Mouse (Mus musculus): ENCODE data around the gene Nat8f1. TPM values are rescaled to one million over a fixed set of nuclear protein-coding genes. Genes with fewer than 3 reads are reported as not detected.
"Not testable (repeated sequence)": the region's sequence is repeated elsewhere in the genome, so short reads cannot be mapped to it uniquely, and the experiment has no call there.

Nat8f1 gene
- polyA plus RNA-seq (2015; fragmentation: Nextera tagmentation; extraction: Ambion mirVana), result 165 and 182 TPM in 2 replicates

DNA sequence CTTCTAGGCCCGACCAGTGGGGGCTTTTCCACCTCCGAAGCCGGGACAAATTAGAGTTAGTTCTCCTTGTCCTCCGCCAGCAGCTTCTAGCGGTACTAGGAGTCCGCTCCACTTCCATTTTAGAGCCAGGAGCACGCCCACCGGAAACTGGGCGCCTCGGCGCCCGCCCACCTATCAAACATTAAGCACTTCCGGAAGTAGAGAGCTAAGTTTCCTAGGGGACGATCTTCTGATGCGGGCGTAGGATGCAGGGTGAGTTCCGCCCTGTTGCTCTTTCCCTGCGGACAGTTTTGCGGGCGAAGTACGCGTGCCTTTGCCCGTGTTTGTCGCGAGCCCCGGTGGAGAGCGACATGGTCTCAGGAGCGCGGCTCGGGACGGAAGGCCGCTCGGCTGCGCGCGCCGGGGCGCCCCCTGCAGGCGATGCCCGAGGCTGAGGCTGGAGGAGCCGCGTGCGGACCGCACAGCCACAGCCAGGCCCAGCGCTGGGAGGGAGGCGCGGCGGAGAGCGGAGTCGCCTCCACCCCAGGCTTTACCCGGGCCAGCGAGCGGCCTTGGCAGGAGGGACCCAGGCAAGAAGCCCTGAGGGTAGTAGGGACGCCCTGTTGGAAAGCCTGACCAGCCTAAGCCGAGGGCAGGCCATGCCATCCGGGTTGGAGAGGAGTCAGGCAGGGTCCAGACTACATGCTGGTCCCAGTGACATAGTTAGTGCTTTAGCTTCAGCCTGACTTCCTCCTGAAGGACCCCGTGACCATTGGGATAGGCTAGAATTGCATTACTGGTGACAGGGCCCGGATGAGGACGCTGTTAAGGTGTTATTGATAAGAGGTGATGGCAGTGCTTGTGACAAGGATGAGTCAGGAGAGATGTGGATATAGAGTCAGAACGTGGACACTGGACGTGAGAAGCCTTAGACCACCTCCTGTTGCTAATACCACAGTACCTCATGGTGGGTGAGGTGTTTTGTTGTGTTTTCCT lies at the start of gene Nat8f1:
Gene Nat8f1, minus strand, starts transcription at position 149 of the 975 bp plus-strand sequence.
- H3K36me3 ChIP-seq (ENCODE audit: insufficient read depth, low read length); H3K27me3 ChIP-seq (ENCODE audit: insufficient read depth, low read length); H3K4me1 ChIP-seq (replicated peaks; ENCODE audit: insufficient read depth, low read length); H3K9me3 ChIP-seq (replicated peaks; ENCODE audit: low read length): not testable (repeated sequence)
- ATAC-seq (replicated peaks; ENCODE audit: low FRiP score, low read depth) (peak; percentile 94), DNase-seq (ENCODE audit: low spot score) (peak; percentile 97)
- H3K9ac ChIP-seq (ENCODE audit: low read depth, low read length), result peak within 1 kb of the TSS; percentile 51
- peak within 1 kb of the TSS; percentile 65 for H3K4me2 ChIP-seq (ENCODE audit: low read length)
- peak within 1 kb of the TSS; percentile 94 for H3K27ac ChIP-seq
- peak; percentile 62 for TF ChIP-seq CTCF (IDR thresholded peaks at IDR 0.05; ENCODE audit: low read depth)
- peak within 1 kb of the TSS; percentile 43 for H3K4me3 ChIP-seq (replicated peaks; ENCODE audit: low read depth, low read length)
- WGBS, result under 1% methylated on average over 56 of the region's 61 CpGs

DNA sequence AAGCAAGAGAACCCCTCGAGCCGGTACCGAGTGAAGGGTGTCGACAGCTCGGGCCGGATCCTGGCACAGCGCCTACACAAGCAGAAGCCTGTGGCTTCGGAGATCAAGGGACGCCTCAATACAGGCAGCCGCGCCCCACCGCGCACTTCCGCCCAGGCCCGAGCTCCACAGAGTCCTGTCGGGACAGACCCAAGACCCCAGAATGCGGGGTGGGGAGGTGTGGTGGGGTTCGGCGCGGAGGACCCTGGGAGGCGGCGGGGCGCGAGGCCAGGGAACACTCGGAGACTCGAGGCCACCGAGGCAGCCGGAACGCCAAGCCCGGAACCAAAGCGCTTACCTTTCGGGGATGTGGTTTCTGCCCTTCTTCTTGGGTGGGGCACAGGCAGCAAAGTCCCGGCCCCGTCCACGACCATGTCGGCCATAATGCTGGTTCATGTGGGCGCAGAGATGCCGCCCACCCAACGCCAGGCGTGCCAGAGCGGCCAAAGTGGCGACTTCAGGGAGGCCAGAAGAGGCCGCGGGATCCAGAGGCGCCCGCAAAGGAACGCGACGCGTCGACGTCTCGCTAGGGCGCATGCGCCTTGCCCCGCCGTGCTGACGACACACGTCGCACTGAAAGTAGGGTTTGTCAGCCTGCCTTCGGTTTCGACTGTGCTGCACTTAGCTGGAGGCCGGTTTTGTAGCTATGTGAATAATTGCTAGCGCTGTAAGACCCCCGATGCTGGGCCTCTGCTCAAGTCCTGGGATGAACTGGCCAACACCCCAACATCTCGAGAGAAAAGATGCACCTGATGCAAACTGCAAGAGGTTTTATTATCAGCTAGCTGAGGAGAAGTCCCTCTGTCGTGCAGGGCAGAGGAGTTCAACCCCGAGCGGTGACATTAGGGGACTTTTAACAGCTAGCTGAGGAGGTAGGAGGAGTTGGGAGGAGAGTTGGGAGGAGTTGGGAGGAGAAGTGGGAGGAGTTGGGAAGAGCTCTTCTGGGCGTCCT lies 45.9 kb upstream of the Nat8f1 start, which contains the start of gene Dusp11:
Gene Dusp11, minus strand, starts transcription at position 567 of the 991 bp plus-strand sequence.
- H3K9me3 ChIP-seq (replicated peaks; ENCODE audit: low read length), result no peaks in the 10 kb centered on the region
- 0 out of 2 replicates have a peak, but pooled peaks have one; percentile 10 for TF ChIP-seq CTCF (IDR thresholded peaks at IDR 0.05; ENCODE audit: low read depth)
- H3K4me1 ChIP-seq (replicated peaks; ENCODE audit: insufficient read depth, low read length), result peaks cover 5% of the 10 kb centered on the region; the same call in 1 of the 2 replicates
- H3K4me3 ChIP-seq (replicated peaks; ENCODE audit: low read depth, low read length), result peak within 1 kb of the TSS; percentile 65
- H3K4me2 ChIP-seq (ENCODE audit: low read length), result peak within 1 kb of the TSS; percentile 62
- 0 out of 2 replicates have a peak, but pooled peaks cover 6% of the 10 kb centered on the region for H3K36me3 ChIP-seq (ENCODE audit: insufficient read depth, low read length)
- peak; percentile 93 for ATAC-seq (replicated peaks; ENCODE audit: low FRiP score, low read depth)
- no peaks in the 10 kb centered on the region for H3K27me3 ChIP-seq (ENCODE audit: insufficient read depth, low read length)
- H3K27ac ChIP-seq, result peak within 1 kb of the TSS; percentile 98
- peak; percentile 95 for DNase-seq (ENCODE audit: low spot score)
- WGBS, result under 1% methylated on average over 70 of the region's 70 CpGs
- peak within 1 kb of the TSS; percentile 90 for H3K9ac ChIP-seq (ENCODE audit: low read depth, low read length)

DNA sequence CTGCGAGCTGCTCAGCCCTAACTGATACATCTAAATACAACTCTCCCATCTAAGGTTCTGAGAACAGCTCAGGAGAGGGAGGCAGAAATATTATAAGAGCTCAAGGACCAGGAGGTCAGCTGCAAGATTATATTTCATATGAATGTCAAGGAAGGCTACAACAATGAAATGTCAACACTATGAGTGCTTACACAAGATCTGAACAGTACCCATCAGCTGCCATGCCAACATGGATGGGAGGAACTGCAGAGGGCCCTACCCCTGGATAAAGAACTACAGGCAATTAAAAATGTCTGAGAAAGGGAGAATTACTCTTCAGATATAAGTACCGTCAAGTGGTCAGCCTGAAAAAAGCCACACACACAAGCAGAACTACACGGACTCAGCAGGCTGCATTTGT lies 42.1 kb upstream of the Nat8f1 start:
- ATAC-seq (replicated peaks; ENCODE audit: low FRiP score, low read depth) (no peak), DNase-seq (ENCODE audit: low spot score) (no peak)
- TF ChIP-seq CTCF (IDR thresholded peaks at IDR 0.05; ENCODE audit: low read depth), result no peak
- WGBS, result 82% methylated on average over 3 of the region's 3 CpGs
- Histone ChIP-seq H3K27me3 (ENCODE audit: insufficient read depth, low read length) (no peaks in the 10 kb centered on the region), H3K9ac (ENCODE audit: low read depth, low read length) (no peak overlapping the region), H3K4me1 (replicated peaks; ENCODE audit: insufficient read depth, low read length) (peaks cover 5% of the 10 kb centered on the region; the same call in 1 of the 2 replicates), H3K9me3 (replicated peaks; ENCODE audit: low read length) (no peaks in the 10 kb centered on the region), H3K36me3 (ENCODE audit: insufficient read depth, low read length) (peaks cover 34% of the 10 kb centered on the region), H3K27ac (no peak overlapping the region), H3K4me2 (ENCODE audit: low read length) (no peak overlapping the region), H3K4me3 (replicated peaks; ENCODE audit: low read depth, low read length) (no peak overlapping the region)

DNA sequence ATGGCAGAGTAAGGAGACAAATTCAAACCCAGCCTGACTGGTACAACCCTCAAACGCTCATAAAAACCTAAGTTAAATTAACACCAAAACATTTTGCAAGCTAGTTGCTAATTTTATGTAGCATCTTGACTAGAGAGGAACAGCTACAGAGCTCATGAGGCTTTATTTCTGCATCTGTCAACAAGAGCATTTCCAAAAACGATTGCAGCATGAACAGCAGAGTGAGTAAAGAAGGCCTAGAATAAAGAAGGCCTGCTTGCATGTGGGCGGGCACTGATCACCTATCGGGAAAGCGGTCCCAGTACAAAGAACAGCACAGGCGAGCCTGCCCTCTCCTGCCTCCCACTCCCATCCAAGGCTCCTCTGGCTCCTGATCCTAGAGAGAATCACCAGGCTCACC lies 33.1 kb upstream of the Nat8f1 start:
- 87% methylated on average over 6 of the region's 6 CpGs for WGBS
- Histone ChIP-seq H3K27me3 (ENCODE audit: insufficient read depth, low read length) (no peaks in the 10 kb centered on the region), H3K9me3 (replicated peaks; ENCODE audit: low read length) (no peaks in the 10 kb centered on the region), H3K27ac (no peak overlapping the region), H3K4me1 (replicated peaks; ENCODE audit: insufficient read depth, low read length) (no peaks in the 10 kb centered on the region), H3K36me3 (ENCODE audit: insufficient read depth, low read length) (peaks cover 86% of the 10 kb centered on the region), H3K9ac (ENCODE audit: low read depth, low read length) (no peak overlapping the region), H3K4me2 (ENCODE audit: low read length) (no peak overlapping the region), H3K4me3 (replicated peaks; ENCODE audit: low read depth, low read length) (no peak overlapping the region)
- ATAC-seq (replicated peaks; ENCODE audit: low FRiP score, low read depth) (no peak), DNase-seq (ENCODE audit: low spot score) (no peak)
- TF ChIP-seq CTCF (IDR thresholded peaks at IDR 0.05; ENCODE audit: low read depth), result no peak

DNA sequence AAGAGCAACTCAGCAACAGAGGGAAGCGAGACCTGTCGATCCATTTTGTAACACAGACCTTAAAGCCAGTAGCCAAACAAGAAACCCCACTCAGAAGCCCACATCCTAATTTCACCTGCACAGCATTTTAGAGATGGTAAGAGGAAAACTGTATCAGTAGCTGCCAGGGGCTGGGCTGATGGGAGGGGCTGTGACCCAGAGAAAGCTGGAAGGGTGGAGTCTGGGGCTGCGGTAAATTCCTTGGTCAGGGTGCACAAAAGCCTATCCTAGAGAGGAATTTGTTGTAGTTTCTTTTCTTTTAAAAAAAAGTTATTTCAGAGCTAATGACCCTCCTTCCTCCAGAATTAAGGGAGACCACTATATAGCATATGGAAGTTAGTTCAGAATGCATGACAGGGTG lies 27.0 kb upstream of the Nat8f1 start:
- WGBS, result 94% methylated on average over 3 of the region's 3 CpGs
- Histone ChIP-seq H3K9ac (ENCODE audit: low read depth, low read length) (no peak overlapping the region), H3K9me3 (replicated peaks; ENCODE audit: low read length) (no peaks in the 10 kb centered on the region), H3K36me3 (ENCODE audit: insufficient read depth, low read length) (peaks cover 41% of the 10 kb centered on the region), H3K4me2 (ENCODE audit: low read length) (no peak overlapping the region), H3K4me1 (replicated peaks; ENCODE audit: insufficient read depth, low read length) (no peaks in the 10 kb centered on the region), H3K27ac (no peak overlapping the region), H3K4me3 (replicated peaks; ENCODE audit: low read depth, low read length) (no peak overlapping the region), H3K27me3 (ENCODE audit: insufficient read depth, low read length) (no peaks in the 10 kb centered on the region)
- TF ChIP-seq CTCF (IDR thresholded peaks at IDR 0.05; ENCODE audit: low read depth), result no peak
- ATAC-seq (replicated peaks; ENCODE audit: low FRiP score, low read depth) (no peak), DNase-seq (ENCODE audit: low spot score) (no peak)

DNA sequence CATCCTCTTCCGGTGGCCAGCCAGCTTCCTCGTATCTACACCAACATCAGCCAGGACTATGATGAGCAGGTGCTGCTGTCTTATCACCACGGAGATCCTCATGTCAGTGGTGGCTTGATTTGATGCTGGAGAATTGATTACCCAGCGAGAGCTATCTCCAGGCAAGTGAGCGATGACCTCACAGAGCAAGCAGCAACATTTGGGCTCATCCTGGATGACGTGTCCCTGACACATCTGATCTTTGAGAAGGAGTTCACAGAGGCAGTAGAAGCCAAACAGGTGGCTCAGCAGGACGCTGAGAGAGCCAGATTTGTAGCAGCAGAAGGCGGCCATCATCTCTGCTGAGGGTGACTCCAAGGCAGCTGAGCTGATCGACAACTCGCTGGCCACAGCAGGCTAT lies 23.2 kb upstream of the Nat8f1 start:
- WGBS, result 78% methylated on average over 10 of the region's 10 CpGs
- no peaks in the 10 kb centered on the region for H3K4me1 ChIP-seq (replicated peaks; ENCODE audit: insufficient read depth, low read length)
- no peak for DNase-seq (ENCODE audit: low spot score)
- ATAC-seq (replicated peaks; ENCODE audit: low FRiP score, low read depth), result no peak
- no peak overlapping the region for H3K4me3 ChIP-seq (replicated peaks; ENCODE audit: low read depth, low read length)
- no peaks in the 10 kb centered on the region for H3K27me3 ChIP-seq (ENCODE audit: insufficient read depth, low read length)
- no peak overlapping the region for H3K27ac ChIP-seq
- no peak overlapping the region for H3K9ac ChIP-seq (ENCODE audit: low read depth, low read length)
- no peak for TF ChIP-seq CTCF (IDR thresholded peaks at IDR 0.05; ENCODE audit: low read depth)
- H3K4me2 ChIP-seq (ENCODE audit: low read length), result no peak overlapping the region
- no peaks in the 10 kb centered on the region for H3K9me3 ChIP-seq (replicated peaks; ENCODE audit: low read length)
- H3K36me3 ChIP-seq (ENCODE audit: insufficient read depth, low read length), result peaks cover 5% of the 10 kb centered on the region

Data from kidney, postnatal 0 days (tissue).